Mouse (Mus musculus) MEL (cell line): ENCODE data around the gene Pnp. TPM values are rescaled to one million over a fixed set of nuclear protein-coding genes. Genes with fewer than 3 reads are reported as not detected.
"Not testable (repeated sequence)": the region's sequence is repeated elsewhere in the genome, so short reads cannot be mapped to it uniquely, and the experiment has no call there.

Experiments used
- DNase-seq: peaks from one replicate; pipeline ENCODE4 v3.0.0; 2011; ENCODE audit warnings: low read depth, low spot score
- H3K27ac ChIP-seq: 2 replicates; pipeline ENCODE4 v1.5.1; 2012; ENCODE audit warnings: low read depth, mild to moderate bottlenecking, control low read depth, low read length, moderate library complexity; ENCODE audit not compliant: control insufficient read depth
- H3K27me3 ChIP-seq, 2 experiments: fragments of 150-350 bp in 1 of 2; sonication (generic) in 1 of 2; 2 replicates each; pipeline ENCODE4 v1.6.1; 2012; ENCODE audit warnings: low read length in 2 of 2, mild to moderate bottlenecking in 2 of 2, improper control_type of control experiment in 1 of 2, moderate library complexity in 1 of 2; ENCODE audit not compliant: insufficient read depth in 2 of 2, control insufficient read depth in 1 of 2
- H3K36me3 ChIP-seq, 2 experiments: 2 replicates each; pipeline ENCODE4 v1.6.1; 2012 to 2014; ENCODE audit warnings: low read length in 2 of 2, improper control_type of control experiment in 1 of 2, inconsistent platforms in 1 of 2, mild to moderate bottlenecking in 1 of 2; ENCODE audit not compliant: insufficient read depth in 2 of 2, control insufficient read depth in 1 of 2
- H3K4me1 ChIP-seq, 2 experiments: fragments of 150-350 bp in 1 of 2; sonication (generic) in 1 of 2; 2 replicates each; pipeline ENCODE4 v1.6.1; 2012; ENCODE audit warnings: low read length in 2 of 2, improper control_type of control experiment in 1 of 2, mild to moderate bottlenecking in 1 of 2; ENCODE audit not compliant: insufficient read depth in 2 of 2, control insufficient read depth in 1 of 2
- H3K4me3 ChIP-seq, 2 experiments: fragments of 150-350 bp in 1 of 2; sonication (generic) in 1 of 2; 2 replicates each; pipeline ENCODE4 v1.5.1; 2012; ENCODE audit warnings: low read depth in 2 of 2, low read length in 2 of 2, mild to moderate bottlenecking in 2 of 2, moderate library complexity in 2 of 2, control low read depth in 1 of 2, improper control_type of control experiment in 1 of 2; ENCODE audit not compliant: control insufficient read depth in 1 of 2, insufficient read depth in 1 of 2
- H3K79me2 ChIP-seq: 2 replicates; pipeline ENCODE4 v1.6.1; 2012; ENCODE audit warnings: mild to moderate bottlenecking, low read length, moderate library complexity; ENCODE audit not compliant: control insufficient read depth, poor library complexity, insufficient read depth
- H3K9ac ChIP-seq: 2 replicates; pipeline ENCODE4 v1.6.1; 2012; ENCODE audit warnings: low read depth, mild to moderate bottlenecking, control low read depth, low read length, moderate library complexity; ENCODE audit not compliant: control insufficient read depth, poor library complexity, severe bottlenecking
- H3K9me3 ChIP-seq: fragments of 150-350 bp; sonication (generic); replicated peaks from 2 replicates; pipeline ENCODE4 v1.6.1; 2012; ENCODE audit warnings: mild to moderate bottlenecking, low read length, improper control_type of control experiment, moderate library complexity; ENCODE audit not compliant: insufficient read depth
- CHD2 ChIP-seq: IDR thresholded peaks from 2 replicates; pipeline ENCODE4 v1.6.1; 2011; ENCODE audit warnings: low read length, improper control_type of control experiment
- EP300 ChIP-seq, 2 experiments: IDR thresholded peaks; 2 replicates each; pipeline ENCODE4 v1.6.1; 2011; ENCODE audit warnings: improper control_type of control experiment in 2 of 2, low read length in 2 of 2, low read depth in 1 of 2, mild to moderate bottlenecking in 1 of 2
- ETS1 ChIP-seq: IDR thresholded peaks from 2 replicates; pipeline ENCODE4 v1.6.1; 2012; ENCODE audit warnings: low read depth, mild to moderate bottlenecking, inconsistent platforms, low read length, improper control_type of control experiment, moderate library complexity
- GABPA ChIP-seq: IDR thresholded peaks from 2 replicates; pipeline ENCODE4 v1.6.1; 2012; ENCODE audit warnings: low read depth, mild to moderate bottlenecking, inconsistent platforms, low read length, improper control_type of control experiment, moderate library complexity
- GATA1 ChIP-seq: IDR thresholded peaks from 2 replicates; pipeline ENCODE4 v1.6.1; 2011; ENCODE audit warnings: low read depth, low read length, improper control_type of control experiment
- HCFC1 ChIP-seq: IDR thresholded peaks from 2 replicates; pipeline ENCODE4 v1.6.1; 2012; ENCODE audit warnings: low read depth, mild to moderate bottlenecking, inconsistent platforms, low read length, improper control_type of control experiment, moderate library complexity
- JUND ChIP-seq: IDR thresholded peaks from 2 replicates; pipeline ENCODE4 v1.6.1; 2011; ENCODE audit warnings: low read depth, mild to moderate bottlenecking, improper control_type of control experiment, low read length
- MYB ChIP-seq: IDR thresholded peaks from 2 replicates; pipeline ENCODE4 v1.6.1; 2011; ENCODE audit warnings: mild to moderate bottlenecking, low read depth, low read length, improper control_type of control experiment
- MYC ChIP-seq: IDR thresholded peaks from 2 replicates; pipeline ENCODE4 v1.6.1; 2011; ENCODE audit warnings: low read depth, mild to moderate bottlenecking, low read length, improper control_type of control experiment, moderate library complexity
- NELFE ChIP-seq: IDR thresholded peaks from 2 replicates; pipeline ENCODE4 v1.6.1; 2011; ENCODE audit warnings: low read depth, low read length, improper control_type of control experiment
- NRF1 ChIP-seq: IDR thresholded peaks from 2 replicates; pipeline ENCODE4 v1.6.1; 2014; ENCODE audit warnings: low read depth, mild to moderate bottlenecking, inconsistent platforms, low read length, improper control_type of control experiment, moderate library complexity; ENCODE audit not compliant: poor library complexity, insufficient read depth, severe bottlenecking
- USF1 ChIP-seq: IDR thresholded peaks from 2 replicates; pipeline ENCODE4 v1.6.1; 2014; ENCODE audit warnings: low read depth, mild to moderate bottlenecking, inconsistent platforms, low read length, improper control_type of control experiment, moderate library complexity
- ZNF384 ChIP-seq: IDR thresholded peaks from 2 replicates; pipeline ENCODE4 v1.6.1; 2012; ENCODE audit warnings: low read depth, mild to moderate bottlenecking, inconsistent platforms, low read length, improper control_type of control experiment
- polyA plus RNA-seq, 2 experiments: library from polyadenylated mRNA; stranded (reverse) in 1 of 2; unstranded in 1 of 2; fragments of >175 nt in 1 of 2; fragments of >200 nt in 1 of 2; gene quantifications; 2 replicates each; pipeline versions ENCODE4 v1.2.1 to v1.2.4; 2012; ENCODE audit warnings: low replicate concordance in 2 of 2, low read depth in 1 of 2; ENCODE audit not compliant: insufficient read length in 2 of 2, insufficient read depth in 1 of 2, missing spikeins in 1 of 2
- total RNA-seq: library from RNA; depleted of rRNA; stranded (reverse); fragments of 300-350 nt; gene quantifications from 2 replicates; pipeline ENCODE4 v1.2.3, GENCODE M21; 2012

Pnp gene
- total and polyA plus RNA-seq, 3 experiments: 36.2 to 302 (median 46.7) TPM

DNA sequence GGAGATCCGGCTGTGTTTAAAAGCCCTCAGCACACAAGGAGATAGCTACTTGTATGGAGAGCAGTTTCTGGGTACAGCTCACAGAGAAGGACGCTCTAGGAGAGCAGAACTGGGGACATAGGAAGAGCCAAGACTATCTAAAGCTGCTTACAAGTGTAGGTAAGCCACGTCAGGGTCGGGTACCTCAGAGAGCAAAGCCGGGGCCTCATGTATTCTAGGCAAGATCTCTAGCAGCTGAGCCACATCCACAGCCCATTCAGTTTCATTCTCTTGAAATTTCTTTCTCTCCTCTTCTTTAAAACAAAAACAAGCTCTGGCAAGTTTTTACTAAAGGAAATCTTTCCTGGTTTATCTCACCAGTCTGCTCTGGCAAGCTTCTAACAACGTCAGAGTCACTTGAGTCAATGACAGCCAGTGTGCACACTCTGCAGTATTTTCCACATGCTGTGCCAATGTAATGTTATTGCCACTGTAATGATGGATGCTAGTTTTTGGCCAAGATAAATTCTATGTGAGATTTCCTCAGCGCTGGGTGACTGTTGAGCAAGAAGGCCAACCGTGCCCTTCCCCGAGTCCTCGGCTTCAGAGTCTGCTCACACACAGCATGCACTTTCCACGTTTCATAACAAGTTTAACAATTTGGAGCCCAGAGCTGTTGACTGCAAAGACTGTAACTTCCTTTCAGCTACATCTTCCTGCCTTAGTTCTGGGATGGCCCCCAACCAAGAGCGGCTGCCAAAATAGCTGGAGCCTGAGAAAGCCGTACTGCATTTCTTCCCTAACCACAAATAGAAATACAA lies 77.2 kb downstream of the Pnp start:
- Histone ChIP-seq H3K27ac (no peak overlapping the region), H3K4me3 (no peak overlapping the region)

GRCm38 (mm10) chr14:51008781-51009180 lies 77.9 kb downstream of the Pnp start:
- TF ChIP-seq EP300 (IDR thresholded peaks at IDR 0.05; ENCODE audit: low read depth in 1 of 2, low read length in 2 of 2) (no peak), GATA1 (no peak), NRF1 (no peak)
- Histone ChIP-seq H3K27ac (no peak overlapping the region), H3K27me3 (no peaks in the 10 kb centered on the region), H3K9ac (no peak overlapping the region), H3K4me1 (no peaks in the 10 kb centered on the region), H3K79me2 (no peaks in the 10 kb centered on the region), H3K36me3 (no peaks in the 10 kb centered on the region), H3K9me3 (no peaks in the 10 kb centered on the region), H3K4me3 (no peak overlapping the region)
- no peak for DNase-seq

More for the DNA sequence above, 77.2 kb downstream of the Pnp start:
- H3K4me1 ChIP-seq: no peaks in the 10 kb centered on the region
- no peak overlapping the region for H3K9ac ChIP-seq
- H3K36me3 ChIP-seq: no peaks in the 10 kb centered on the region
- H3K27me3 ChIP-seq: no peaks in the 10 kb centered on the region
- no peak for DNase-seq
- no peaks in the 10 kb centered on the region for H3K79me2 ChIP-seq
- no peak for TF ChIP-seq HCFC1
- no peak for TF ChIP-seq NELFE
- TF ChIP-seq MYB: no peak
- no peak for TF ChIP-seq ZNF384
- TF ChIP-seq CHD2: no peak
- no peak for TF ChIP-seq GABPA
- no peak for TF ChIP-seq USF1
- H3K9me3 ChIP-seq: no peaks in the 10 kb centered on the region

DNA sequence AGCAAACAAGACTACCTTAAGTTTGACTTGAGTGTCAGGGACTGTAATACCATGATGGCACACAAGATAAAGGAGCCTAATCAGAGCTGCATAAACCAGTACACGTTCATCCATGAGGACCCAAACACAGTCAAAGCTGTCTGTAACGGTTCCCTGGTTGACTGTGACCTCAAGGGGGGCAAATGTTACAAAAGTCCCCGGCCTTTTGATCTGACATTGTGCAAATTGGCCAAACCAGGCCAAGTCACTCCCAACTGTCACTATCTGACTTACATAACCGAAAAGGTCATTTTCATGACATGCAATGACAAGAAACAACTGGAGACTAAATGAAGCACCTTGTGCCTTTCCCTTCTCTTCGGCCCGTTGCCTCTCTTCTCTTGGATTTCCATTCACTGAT lies 78.7 kb downstream of the Pnp start:
- TF ChIP-seq USF1 (no peak), MYC (no peak), ZNF384 (no peak), JUND (no peak), ETS1 (no peak)
- H3K36me3 ChIP-seq: no peaks in the 10 kb centered on the region

GRCm38 (mm10) chr14:51014724-51015123 lies 83.8 kb downstream of the Pnp start:
- not testable (repeated sequence) for H3K9ac ChIP-seq, H3K79me2 ChIP-seq, H3K4me3 ChIP-seq, DNase-seq, H3K27me3 ChIP-seq, H3K4me1 ChIP-seq, H3K9me3 ChIP-seq, H3K27ac ChIP-seq, H3K36me3 ChIP-seq

More for the DNA sequence above, 78.7 kb downstream of the Pnp start:
- Histone ChIP-seq H3K4me3 (no peak overlapping the region), H3K4me1 (no peaks in the 10 kb centered on the region), H3K9ac (no peak overlapping the region), H3K27me3 (no peaks in the 10 kb centered on the region), H3K79me2 (no peaks in the 10 kb centered on the region), H3K27ac (no peak overlapping the region), H3K9me3 (no peaks in the 10 kb centered on the region)
- no peak for DNase-seq
